Mouse (Mus musculus) neutrophil, adult 65 days (primary cell): ENCODE results near the gene Ift80. TPM values are rescaled to one million over a fixed set of nuclear protein-coding genes. Genes with fewer than 3 reads are reported as not detected.

Source experiments
- total RNA-seq: library from RNA; stranded (reverse); gene quantifications from 2 replicates; pipeline ENCODE4 v1.2.4, GENCODE M21; 2023

The Ift80 gene
- 7.2 and 12.5 TPM in 2 replicates for total RNA-seq

DNA sequence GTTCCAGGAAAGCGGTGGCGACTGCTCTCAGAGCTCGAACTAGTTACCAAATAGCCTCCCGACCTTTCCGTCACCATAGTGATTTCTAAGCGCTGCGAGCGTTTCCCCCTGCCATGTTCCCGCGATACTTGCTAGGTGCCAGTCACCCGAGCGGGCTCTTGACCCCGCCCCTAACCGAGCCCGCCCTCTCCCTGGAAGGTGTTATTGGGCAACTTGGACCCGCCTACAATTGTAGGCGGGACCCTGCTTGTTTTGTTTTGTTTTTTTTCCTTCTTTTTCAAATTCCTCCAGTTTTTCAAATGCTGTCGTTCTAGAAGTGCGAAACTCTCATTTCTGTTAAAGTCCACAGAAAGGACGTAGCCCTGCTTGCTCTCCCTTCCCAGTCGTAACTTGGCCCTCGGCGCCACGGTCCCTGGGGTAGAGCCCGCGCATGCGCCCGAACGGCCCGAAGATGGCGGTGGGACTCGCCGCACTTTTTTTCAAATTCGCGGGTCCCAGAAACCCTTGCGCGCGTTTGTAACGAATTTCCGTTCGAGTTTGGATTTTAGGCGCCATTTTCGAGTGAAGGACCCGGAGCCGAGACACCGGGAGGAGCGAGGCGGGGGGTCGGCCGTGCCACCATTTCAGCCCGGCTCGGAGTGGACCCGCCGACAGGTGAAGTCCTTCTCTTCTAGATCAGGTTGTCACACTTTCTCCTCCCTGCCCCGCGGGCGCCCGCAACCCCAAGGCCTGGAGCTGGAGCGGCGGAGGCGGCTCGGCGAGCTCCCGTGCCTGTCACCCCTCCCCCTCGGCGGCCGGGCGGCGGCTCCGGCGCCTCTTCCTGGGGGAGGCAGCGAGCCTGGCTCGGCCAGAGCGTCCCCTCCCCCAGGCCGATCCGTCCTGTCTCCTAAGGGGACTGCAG, at the start of gene Ift80, which contains the start of gene Smc4:
TSS of gene Ift80 (minus strand) at position 134 of the 901 bp plus-strand sequence.
TSS of gene Smc4 (plus strand) at position 302 of the 901 bp plus-strand sequence.

GRCm38 (mm10) chr3:69044645-69045399, 40.5 kb upstream of the Ift80 start, which contains the start of gene Trim59:
TSS of gene Trim59 (minus strand) at chr3:69044755.

DNA sequence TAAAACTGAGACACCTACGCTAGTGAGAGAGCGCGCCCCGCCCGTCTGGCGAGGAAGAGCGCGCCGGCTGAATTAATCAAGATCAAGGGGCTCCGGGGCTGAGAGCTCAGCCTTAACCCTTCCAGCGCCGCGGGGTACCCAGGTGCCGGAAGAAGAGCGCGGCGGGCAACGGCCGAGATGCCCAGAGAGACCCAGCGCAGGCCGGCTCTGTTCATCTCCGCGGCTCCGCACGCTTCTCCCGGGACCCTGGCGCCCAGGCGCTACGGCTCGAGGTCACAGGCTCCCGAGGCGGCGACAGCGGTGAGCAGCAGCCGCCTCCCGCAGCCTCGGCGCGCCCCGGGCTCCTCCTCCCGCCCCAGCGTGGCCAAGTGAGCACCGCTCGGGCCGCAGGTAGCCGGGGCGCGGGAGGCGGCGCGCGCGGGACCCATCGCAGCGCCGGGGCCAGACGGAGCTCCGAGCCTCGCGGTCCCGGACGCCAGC, 135.1 kb downstream of the Ift80 start, which contains the start of gene 1110032F04Rik:
TSS of gene 1110032F04Rik (plus strand) at position 376 of the 480 bp plus-strand sequence.

Other genes starting within 250 kb of the Ift80 start
- not detected in 2 replicates for gene 1110032F04Rik, start 135.0 kb downstream of the Ift80 start, total RNA-seq
- 142 and 183 TPM in 2 replicates for gene Smc4, start 168 bp upstream of the Ift80 start, total RNA-seq
- gene Trim59, start 40.2 kb upstream of the Ift80 start, total RNA-seq: 22.4 and 24.7 TPM in 2 replicates
- 162 and 205 TPM in 2 replicates for gene Kpna4, start 122.5 kb upstream of the Ift80 start, total RNA-seq
- not detected in 2 replicates for gene Arl14, start 217.8 kb upstream of the Ift80 start, total RNA-seq